In genomic region chr10:61929901-61930300, GRCm38 (mm10) we compare ENCODE assay signal across 18 mouse cellular contexts. TPM values are rescaled to one million over a fixed set of nuclear protein-coding genes. Genes with fewer than 3 reads are reported as not detected.
A peak's percentile ranks its signal among the peaks of the same experiment; 100 is the strongest.
DNase-seq lines count a peak whose midpoint lies in the region; ATAC-seq and TF ChIP-seq lines count a peak whose summit lies in the region.
"Had no signal": no experiment of that assay in that cellular context is flagged by ENCODE, and none has a peak within 500 bp of the region (broad histone marks: within the 10 kb centered on the region; RNA-seq: fewer than 3 reads in every experiment).

No protein-coding gene starts in this region.

- no peak for TF ChIP-seq POLR2A in ES-Bruce4 (IDR thresholded peaks at IDR 0.05; ENCODE audit: insufficient read depth, low read length)

- no peak overlapping the region for H3K4me3 ChIP-seq in intestine, embryonic 14.5 days (ENCODE audit: low read depth, low read length)
- no peak overlapping the region for H3K4me3 ChIP-seq in intestine, embryonic 15.5 days (replicated peaks)
- H3K4me3 ChIP-seq in liver, embryonic 11.5 days (ENCODE audit: low read depth, low read length), result no peak overlapping the region
- H3K4me3 ChIP-seq in liver, embryonic 12.5 days, result no peak overlapping the region
- no peak overlapping the region for H3K4me3 ChIP-seq in ES-Bruce4 (ENCODE audit: low read depth, low read length)
- H3K4me3 ChIP-seq in embryonic facial prominence, embryonic 10.5 days, result no peak overlapping the region; the same call in 1 of the 2 replicates
- H3K4me3 ChIP-seq in midbrain, embryonic 14.5 days (replicated peaks; ENCODE audit: low read depth, low read length), result no peak overlapping the region
- H3K4me3 ChIP-seq: forebrain, embryonic 15.5 days; limb, embryonic 12.5 days; neural tube, embryonic 12.5 days had no signal

- no peak for ATAC-seq in intestine, embryonic 14.5 days (replicated peaks; ENCODE audit: low FRiP score, low TSS enrichment, low read depth)
- ATAC-seq in intestine, embryonic 15.5 days, result no peak
- no peak for ATAC-seq in liver, embryonic 11.5 days (replicated peaks; ENCODE audit: low FRiP score)
- no peak for ATAC-seq in liver, embryonic 12.5 days
- ATAC-seq in midbrain, embryonic 14.5 days (ENCODE audit: low FRiP score, low TSS enrichment), result no peak
- ATAC-seq: forebrain, embryonic 15.5 days had no signal

- H3K9ac ChIP-seq in intestine, embryonic 14.5 days (ENCODE audit: low read length), result no peak overlapping the region
- H3K9ac ChIP-seq in intestine, embryonic 15.5 days, result no peak overlapping the region
- H3K9ac ChIP-seq in liver, embryonic 11.5 days (ENCODE audit: low read depth, low read length), result no peak overlapping the region
- H3K9ac ChIP-seq in liver, embryonic 12.5 days, result no peak overlapping the region
- no peak overlapping the region for H3K9ac ChIP-seq in ES-Bruce4 (ENCODE audit: low read depth, poor library complexity, severe bottlenecking)
- H3K9ac ChIP-seq in midbrain, embryonic 14.5 days (replicated peaks; ENCODE audit: low read length), result no peak overlapping the region
- H3K9ac ChIP-seq: forebrain, embryonic 15.5 days; heart, embryonic 15.5 days; limb, embryonic 12.5 days; neural tube, embryonic 12.5 days had no signal

- no peak for TF ChIP-seq CTCF in ES-Bruce4 (IDR thresholded peaks at IDR 0.05; ENCODE audit: low read depth, low read length)

- no peak for DNase-seq in intestine, embryonic 14.5 days (ENCODE audit: low spot score)
- no peak for DNase-seq in liver, embryonic 11.5 days (ENCODE audit: low spot score)
- no peak for DNase-seq in embryonic facial prominence, embryonic 10.5 days (ENCODE audit: low spot score)
- no peak for DNase-seq in midbrain, embryonic 14.5 days
- DNase-seq in adrenal gland, postnatal 10 days, result no peak
- DNase-seq: cerebellum, adult 8-10 months; gastrocnemius, postnatal 36 days; layer of hippocampus, adult 9-11 months; right cerebral cortex, postnatal 4 days had no signal

- no peaks in the 10 kb centered on the region for H3K27me3 ChIP-seq in intestine, embryonic 14.5 days (replicated peaks; ENCODE audit: control insufficient read depth, insufficient read depth, low read length)
- no peaks in the 10 kb centered on the region for H3K27me3 ChIP-seq in intestine, embryonic 15.5 days (replicated peaks)
- H3K27me3 ChIP-seq in liver, embryonic 11.5 days (replicated peaks; ENCODE audit: control insufficient read depth, insufficient read depth, low read length), result no peaks in the 10 kb centered on the region
- H3K27me3 ChIP-seq in liver, embryonic 12.5 days (replicated peaks), result peaks cover 17% of the 10 kb centered on the region; the same call in 1 of the 2 replicates
- H3K27me3 ChIP-seq in ES-Bruce4 (ENCODE audit: control insufficient read depth, insufficient read depth, low read length, poor library complexity, severe bottlenecking), result no peaks in the 10 kb centered on the region
- H3K27me3 ChIP-seq in embryonic facial prominence, embryonic 10.5 days (replicated peaks; ENCODE audit: low read depth, poor library complexity, severe bottlenecking), result peaks cover 10% of the 10 kb centered on the region; the same call in 1 of the 2 replicates
- no peaks in the 10 kb centered on the region for H3K27me3 ChIP-seq in midbrain, embryonic 14.5 days (ENCODE audit: control insufficient read depth, insufficient read depth, low read length)
- H3K27me3 ChIP-seq: forebrain, embryonic 15.5 days; heart, embryonic 15.5 days; limb, embryonic 12.5 days; neural tube, embryonic 12.5 days had no signal

- 66% methylated on average over 6 of the region's 6 CpGs for WGBS in intestine, embryonic 14.5 days
- whole genome bisulfite sequencing in intestine, embryonic 15.5 days, result 71% methylated on average over 6 of the region's 6 CpGs
- 67% methylated on average over 6 of the region's 6 CpGs for WGBS in liver, embryonic 11.5 days
- WGBS in liver, embryonic 12.5 days (ENCODE audit: insufficient replicate concordance), result 57% methylated on average over 6 of the region's 6 CpGs
- WGBS in embryonic facial prominence, embryonic 10.5 days, result 70% methylated on average over 6 of the region's 6 CpGs
- WGBS in midbrain, embryonic 14.5 days, result 88% methylated on average over 6 of the region's 6 CpGs

- H3K9me3 ChIP-seq in intestine, embryonic 14.5 days (ENCODE audit: control insufficient read depth, low read length), result no peaks in the 10 kb centered on the region
- H3K9me3 ChIP-seq in intestine, embryonic 15.5 days, result no peaks in the 10 kb centered on the region
- H3K9me3 ChIP-seq in liver, embryonic 11.5 days (ENCODE audit: control insufficient read depth, low read length), result no peaks in the 10 kb centered on the region
- H3K9me3 ChIP-seq in liver, embryonic 12.5 days (replicated peaks), result no peaks in the 10 kb centered on the region
- no peaks in the 10 kb centered on the region for H3K9me3 ChIP-seq in ES-Bruce4 (replicated peaks; ENCODE audit: control insufficient read depth, insufficient read depth, low read length, poor library complexity, severe bottlenecking)
- no peaks in the 10 kb centered on the region for H3K9me3 ChIP-seq in embryonic facial prominence, embryonic 10.5 days
- no peaks in the 10 kb centered on the region for H3K9me3 ChIP-seq in midbrain, embryonic 14.5 days (ENCODE audit: control insufficient read depth, low read length)
- H3K9me3 ChIP-seq: forebrain, embryonic 15.5 days; heart, embryonic 15.5 days; limb, embryonic 12.5 days; midbrain, embryonic 10.5 days; neural tube, embryonic 12.5 days had no signal

- H3K4me1 ChIP-seq in intestine, embryonic 14.5 days (replicated peaks; ENCODE audit: control insufficient read depth, insufficient read depth, low read length), result peaks cover 24% of the 10 kb centered on the region
- peaks cover 15% of the 10 kb centered on the region for H3K4me1 ChIP-seq in intestine, embryonic 15.5 days (replicated peaks)
- H3K4me1 ChIP-seq in liver, embryonic 11.5 days (replicated peaks; ENCODE audit: control insufficient read depth, insufficient read depth, low read length), result peaks cover 9% of the 10 kb centered on the region
- peaks cover 34% of the 10 kb centered on the region for H3K4me1 ChIP-seq in liver, embryonic 12.5 days
- H3K4me1 ChIP-seq in ES-Bruce4 (ENCODE audit: control insufficient read depth, insufficient read depth, low read length), result peaks cover 3% of the 10 kb centered on the region
- peaks cover 71% of the 10 kb centered on the region for H3K4me1 ChIP-seq in embryonic facial prominence, embryonic 10.5 days
- H3K4me1 ChIP-seq in midbrain, embryonic 14.5 days (ENCODE audit: control insufficient read depth, insufficient read depth, low read length), result no peaks in the 10 kb centered on the region

- no peaks in the 10 kb centered on the region for H3K36me3 ChIP-seq in intestine, embryonic 14.5 days (ENCODE audit: control insufficient read depth, insufficient read depth, low read length)
- no peaks in the 10 kb centered on the region for H3K36me3 ChIP-seq in intestine, embryonic 15.5 days
- no peaks in the 10 kb centered on the region for H3K36me3 ChIP-seq in liver, embryonic 11.5 days (ENCODE audit: control insufficient read depth, insufficient read depth, low read length)
- no peaks in the 10 kb centered on the region for H3K36me3 ChIP-seq in liver, embryonic 12.5 days
- H3K36me3 ChIP-seq in ES-Bruce4 (ENCODE audit: control insufficient read depth, insufficient read depth, low read length, poor library complexity, severe bottlenecking), result no peaks in the 10 kb centered on the region
- H3K36me3 ChIP-seq in embryonic facial prominence, embryonic 10.5 days (replicated peaks), result no peaks in the 10 kb centered on the region
- no peaks in the 10 kb centered on the region for H3K36me3 ChIP-seq in midbrain, embryonic 14.5 days (ENCODE audit: control insufficient read depth, insufficient read depth, low read length)
- H3K36me3 ChIP-seq: forebrain, embryonic 15.5 days; heart, embryonic 15.5 days; limb, embryonic 12.5 days; midbrain, embryonic 10.5 days; neural tube, embryonic 12.5 days had no signal

- no peak for TF ChIP-seq EP300 in ES-Bruce4 (IDR thresholded peaks at IDR 0.05; ENCODE audit: insufficient read depth, low read depth, low read length)

- H3K4me2 ChIP-seq in intestine, embryonic 14.5 days (ENCODE audit: low read length), result no peak overlapping the region
- H3K4me2 ChIP-seq in intestine, embryonic 15.5 days (replicated peaks), result no peak overlapping the region
- H3K4me2 ChIP-seq in liver, embryonic 11.5 days, result peak overlapping the region; percentile 12; the same call in 1 of the 2 replicates
- H3K4me2 ChIP-seq in liver, embryonic 12.5 days, result no peak overlapping the region
- H3K4me2 ChIP-seq in midbrain, embryonic 14.5 days (ENCODE audit: low read length), result no peak overlapping the region
- H3K4me2 ChIP-seq: forebrain, embryonic 15.5 days had no signal

- peak overlapping the region; percentile 22; the same call in 1 of the 2 replicates for H3K27ac ChIP-seq in intestine, embryonic 14.5 days (ENCODE audit: low read depth)
- no peak overlapping the region for H3K27ac ChIP-seq in intestine, embryonic 15.5 days
- no peak overlapping the region for H3K27ac ChIP-seq in liver, embryonic 11.5 days (ENCODE audit: low read depth, low read length)
- no peak overlapping the region for H3K27ac ChIP-seq in liver, embryonic 12.5 days
- H3K27ac ChIP-seq in ES-Bruce4 (ENCODE audit: insufficient read depth, low read length), result peak overlapping the region; percentile 44
- H3K27ac ChIP-seq in embryonic facial prominence, embryonic 10.5 days (replicated peaks), result peak overlapping the region; percentile 54
- no peak overlapping the region for H3K27ac ChIP-seq in midbrain, embryonic 14.5 days (replicated peaks; ENCODE audit: low read depth, low read length)
- H3K27ac ChIP-seq: forebrain, embryonic 15.5 days; limb, embryonic 12.5 days; macrophage; neural tube, embryonic 12.5 days had no signal

RNA-seq across cellular contexts. Expression of gene Col13a1, which starts 49.0 kb away (rescaled TPM):
- polyA plus RNA-seq in intestine, embryonic 14.5 days (2014; fragmentation: Nextera tagmentation; extraction: Ambion mirVana), result 6.0 and 7.4 TPM in 2 replicates
- 6.9 and 7.1 TPM in 2 replicates for polyA plus RNA-seq in intestine, embryonic 15.5 days (2015; fragmentation: Nextera tagmentation; extraction: Ambion mirVana)
- 4.0 and 4.6 TPM in 2 replicates for polyA plus RNA-seq in liver, embryonic 11.5 days (2014; fragmentation: Nextera tagmentation; extraction: Ambion mirVana)
- polyA plus RNA-seq in liver, embryonic 12.5 days (2016; fragmentation: Nextera tagmentation; extraction: Ambion mirVana), result 2.6 and 5.0 TPM in 2 replicates
- 0.59 and 1.0 TPM in 2 replicates for polyA plus RNA-seq in ES-Bruce4 (2011; ENCODE audit: insufficient read depth, insufficient read length, low read depth, missing spikeins)
- 6.0 and 6.1 TPM in 2 replicates for polyA plus RNA-seq in embryonic facial prominence, embryonic 10.5 days (2016; fragmentation: Nextera tagmentation; extraction: Ambion mirVana)
- polyA plus RNA-seq in midbrain, embryonic 14.5 days (2014; fragmentation: Nextera tagmentation; extraction: Ambion mirVana), result 0.12 and 1.5 TPM in 2 replicates
- total RNA-seq in adrenal gland, postnatal 10 days (2021), result 10 to 100 TPM in 1 of 2 experiments, 1 to 10 TPM in 1; 8.4 to 11.1 TPM
- polyA plus RNA-seq: macrophage had no signal

Comparison
In these comparisons a context has a peak if more than half of its experiments do, and no peak if none do; other contexts are left out.
1. H3K27ac ChIP-seq: peak in intestine, embryonic 14.5 days (single experiment), ES-Bruce4 (single experiment) and embryonic facial prominence, embryonic 10.5 days (single experiment); none in intestine, embryonic 15.5 days (single experiment), liver, embryonic 11.5 days (single experiment), liver, embryonic 12.5 days (single experiment) and midbrain, embryonic 14.5 days (single experiment).